Mouse (Mus musculus) limb, embryonic 11.5 days (tissue): ENCODE measurements at regions not wholly inside any gene's neighbourhood (a gene's known extent, or its start where the extent isn't known, plus 50 kb on each side); places are given as distances from the start of the nearest gene placed in this dataset.

Source experiments
- ATAC-seq: fragments of 200-750 bp; cut with Nextera tagmentation; 2 replicates; pipeline ENCODE4 v1.8.0; 2017; ENCODE audit warnings: low read depth; ENCODE audit not compliant: insufficient number of reproducible peaks, low FRiP score, low TSS enrichment
- DNase-seq: peaks from one replicate; pipeline ENCODE4 v3.0.0-alpha.2; 2015; ENCODE audit warnings: low spot score
- H3K27ac ChIP-seq: fragments of 300-500 bp; sonication (generic); replicated peaks from 2 replicates; pipeline ENCODE4 v1.5.1; 2014; ENCODE audit warnings: low read depth, mild to moderate bottlenecking, low read length
- H3K27me3 ChIP-seq: fragments of 300-500 bp; sonication (generic); 2 replicates; pipeline ENCODE4 v1.6.1; 2014; ENCODE audit warnings: mild to moderate bottlenecking, low read length, mixed read lengths; ENCODE audit not compliant: control insufficient read depth, insufficient read depth
- H3K36me3 ChIP-seq: fragments of 300-500 bp; sonication (generic); 2 replicates; pipeline ENCODE4 v1.6.1; 2014; ENCODE audit warnings: mild to moderate bottlenecking, low read length, moderate library complexity, mixed read lengths; ENCODE audit not compliant: control insufficient read depth, insufficient read depth
- H3K4me1 ChIP-seq: fragments of 300-500 bp; sonication (generic); 2 replicates; pipeline ENCODE4 v1.6.1; 2014; ENCODE audit warnings: low read length, mixed read lengths; ENCODE audit not compliant: control insufficient read depth, insufficient read depth
- H3K4me2 ChIP-seq: fragments of 300-500 bp; sonication (generic); 2 replicates; pipeline ENCODE4 v1.6.1; 2014; ENCODE audit warnings: low read depth, mild to moderate bottlenecking, moderate library complexity; ENCODE audit not compliant: severe bottlenecking
- H3K4me3 ChIP-seq: fragments of 300-500 bp; sonication (generic); 2 replicates; pipeline ENCODE4 v1.5.1; 2014; ENCODE audit warnings: low read depth, low read length
- H3K9ac ChIP-seq: fragments of 300-500 bp; sonication (generic); 2 replicates; pipeline ENCODE4 v1.6.1; 2014; ENCODE audit warnings: mild to moderate bottlenecking, low read length
- H3K9me3 ChIP-seq: fragments of 300-500 bp; sonication (generic); 2 replicates; pipeline ENCODE4 v1.6.1; 2016; ENCODE audit warnings: low read length; ENCODE audit not compliant: control insufficient read depth
- WGBS: fragments of 180-500 bp; shearing (Covaris S2); extraction: QIAGEN DNeasy Blood & Tissue Kit; methylation state at CpG from one replicate; pipeline ENCODE4 v1.1.7; 2014; 5-methylcytosine and 5-hydroxymethylcytosine counted together

DNA sequence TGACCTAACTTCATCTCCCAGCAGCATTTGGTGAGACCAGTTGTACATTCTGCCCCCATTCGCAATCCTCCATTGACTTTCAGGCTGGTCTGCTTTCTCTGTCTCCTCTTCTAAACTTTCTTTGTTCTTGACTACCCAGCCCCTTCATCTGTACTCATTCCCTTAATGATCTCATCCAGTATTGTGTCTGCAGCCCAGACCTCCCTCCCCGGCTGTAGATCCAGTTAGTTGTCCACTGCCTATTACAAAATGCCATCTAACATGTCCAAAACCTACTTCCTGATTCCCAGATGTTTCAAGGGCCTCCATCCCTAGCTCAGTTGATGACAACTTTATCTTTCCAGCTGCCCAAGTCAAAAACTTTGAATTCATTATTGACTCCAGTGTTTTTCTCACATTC lies 357.8 kb upstream of the Gm6657 start:
- Histone ChIP-seq H3K9me3 (no peaks in the 10 kb centered on the region), H3K27me3 (no peaks in the 10 kb centered on the region), H3K4me3 (no peak overlapping the region), H3K4me1 (no peaks in the 10 kb centered on the region), H3K36me3 (no peaks in the 10 kb centered on the region), H3K4me2 (no peak overlapping the region), H3K9ac (no peak overlapping the region), H3K27ac (no peak overlapping the region)
- DNase-seq (no peak), ATAC-seq (no peak)
- 85% methylated on average over 2 of the region's 2 CpGs for WGBS

DNA sequence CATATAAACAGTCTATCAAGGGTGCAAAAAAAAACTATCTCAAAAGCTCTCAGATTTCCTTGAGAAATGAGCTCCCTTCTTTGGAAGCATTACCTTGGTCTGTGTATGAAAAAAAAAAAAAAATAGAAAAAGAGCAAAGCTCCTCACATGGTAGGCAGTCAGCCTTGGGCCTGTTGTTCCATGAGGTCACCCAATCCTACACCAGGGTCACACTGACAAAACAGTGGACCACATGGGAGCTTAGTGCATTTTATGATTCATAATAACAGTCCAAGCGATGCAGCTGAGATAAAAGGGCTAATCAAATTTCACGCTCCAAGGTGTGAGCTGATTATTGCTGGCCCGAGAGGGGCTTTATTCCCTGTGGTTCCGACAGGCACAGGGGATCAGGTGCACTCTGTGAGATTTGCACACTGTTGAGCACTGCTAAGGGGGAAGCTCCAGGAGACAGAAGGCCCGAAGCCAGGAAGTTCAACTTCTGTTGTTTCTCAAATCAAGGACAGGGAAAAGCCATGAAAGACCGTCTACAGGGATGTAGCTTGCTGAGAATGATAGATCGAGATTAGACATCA lies 352.1 kb upstream of the Gm6657 start:
- no peaks in the 10 kb centered on the region for H3K36me3 ChIP-seq
- H3K4me1 ChIP-seq: no peaks in the 10 kb centered on the region
- no peaks in the 10 kb centered on the region for H3K9me3 ChIP-seq
- no peak overlapping the region for H3K9ac ChIP-seq
- 68% methylated on average over 7 of the region's 7 CpGs for WGBS
- DNase-seq: no peak
- no peak overlapping the region for H3K27ac ChIP-seq
- no peak overlapping the region for H3K4me3 ChIP-seq
- H3K27me3 ChIP-seq: no peaks in the 10 kb centered on the region
- ATAC-seq: no peak
- H3K4me2 ChIP-seq: no peak overlapping the region

DNA sequence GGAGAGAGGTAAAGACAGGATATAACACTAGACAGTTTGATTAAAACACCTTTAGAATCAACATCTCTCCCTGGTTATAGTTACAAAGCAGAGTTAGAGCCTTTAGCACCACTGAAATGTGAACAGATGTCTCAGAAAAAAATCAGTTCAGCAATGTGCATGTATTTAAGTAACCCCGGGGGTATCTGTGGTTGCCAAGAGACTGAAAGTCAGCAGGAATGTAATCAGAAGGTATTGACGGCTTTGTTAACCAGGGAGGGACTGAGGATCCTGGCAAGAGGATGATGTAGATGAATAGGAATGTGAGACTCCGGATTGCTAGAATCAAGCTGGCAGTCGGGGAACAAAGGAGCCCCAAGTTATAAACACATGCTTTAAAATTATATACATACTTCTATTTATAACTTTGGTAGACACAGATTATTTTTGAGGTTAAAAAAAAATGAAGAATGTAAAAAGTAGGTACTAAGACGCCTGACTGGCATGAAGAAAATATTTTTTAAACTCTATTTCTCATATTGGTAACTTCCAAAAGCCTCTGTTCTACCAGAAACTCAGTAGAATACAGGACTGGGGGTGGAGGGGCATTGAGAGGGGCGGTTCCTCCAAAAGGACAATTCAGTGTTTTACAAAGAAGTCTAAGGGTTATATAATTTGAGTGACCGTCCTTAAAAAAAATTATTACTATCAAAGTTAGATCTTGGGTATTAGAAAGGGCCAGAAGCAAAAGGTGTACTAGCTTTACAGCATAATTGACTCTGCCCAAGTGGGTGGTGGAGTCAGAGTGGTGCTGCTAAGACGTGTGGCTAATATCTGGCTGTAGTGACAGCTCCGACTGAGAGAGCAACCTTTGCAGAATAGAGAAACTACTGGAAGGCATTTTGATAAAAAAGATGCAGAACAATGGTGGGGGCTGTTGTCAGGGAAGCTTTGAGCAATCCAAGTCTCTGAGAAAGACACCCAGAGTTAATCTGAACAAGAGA lies 341.2 kb upstream of the Gm6657 start:
- H3K27me3 ChIP-seq: no peaks in the 10 kb centered on the region
- ATAC-seq: no peak
- H3K27ac ChIP-seq: no peak overlapping the region

DNA sequence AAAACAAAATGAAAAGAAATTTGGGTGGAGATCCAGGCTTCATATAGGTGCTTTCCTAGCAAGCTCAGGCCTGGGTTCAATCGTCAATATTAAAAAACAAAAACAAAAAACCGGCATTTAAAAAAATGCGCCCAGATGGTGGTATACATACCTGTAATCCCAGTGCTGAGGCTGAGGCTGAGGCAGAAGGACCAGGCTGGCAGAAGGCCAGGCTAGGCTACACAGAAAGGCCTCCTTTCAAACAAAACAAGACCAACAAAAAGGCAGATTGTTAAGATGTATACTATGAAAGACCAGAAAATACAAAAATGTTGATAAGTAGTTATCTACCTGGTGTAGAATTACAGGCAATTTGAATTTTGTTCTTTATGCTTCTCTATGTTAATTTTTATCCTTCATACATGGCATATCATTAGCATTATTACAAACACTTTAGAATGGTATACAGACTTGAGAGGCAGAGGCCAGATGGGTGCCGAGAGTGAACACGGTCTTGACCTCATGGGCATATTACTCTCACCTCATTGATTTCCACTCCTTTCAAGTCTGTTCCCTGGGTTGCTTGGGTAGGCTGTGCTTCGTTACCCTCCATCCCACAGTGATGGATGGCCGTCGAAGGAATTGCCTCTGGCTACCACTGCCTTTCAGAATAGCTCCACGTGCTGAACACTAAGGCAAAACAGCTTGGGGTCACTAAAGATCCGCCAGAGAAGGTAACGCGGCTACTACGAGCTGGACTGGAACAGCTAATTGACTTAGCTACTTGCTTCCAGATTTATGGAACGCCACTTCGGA lies 339.6 kb upstream of the Gm6657 start:
- H3K27me3 ChIP-seq: no peaks in the 10 kb centered on the region
- WGBS: 20% methylated on average over 15 of the region's 15 CpGs
- H3K4me1 ChIP-seq: no peaks in the 10 kb centered on the region
- no peaks in the 10 kb centered on the region for H3K36me3 ChIP-seq
- no peaks in the 10 kb centered on the region for H3K9me3 ChIP-seq
- H3K27ac ChIP-seq: no peak overlapping the region
- no peak overlapping the region for H3K4me2 ChIP-seq
- ATAC-seq (peak; percentile 34; the same call in 1 of the 2 replicates), DNase-seq (peak; percentile 71)
- H3K4me3 ChIP-seq: no peak overlapping the region
- H3K9ac ChIP-seq: no peak overlapping the region

More for the DNA sequence above, 341.2 kb upstream of the Gm6657 start:
- Histone ChIP-seq H3K4me1 (no peaks in the 10 kb centered on the region), H3K4me3 (no peak overlapping the region), H3K4me2 (no peak overlapping the region), H3K9me3 (no peaks in the 10 kb centered on the region), H3K9ac (no peak overlapping the region), H3K36me3 (no peaks in the 10 kb centered on the region)
- DNase-seq: no peak
- 42% methylated on average over 9 of the region's 9 CpGs for WGBS

DNA sequence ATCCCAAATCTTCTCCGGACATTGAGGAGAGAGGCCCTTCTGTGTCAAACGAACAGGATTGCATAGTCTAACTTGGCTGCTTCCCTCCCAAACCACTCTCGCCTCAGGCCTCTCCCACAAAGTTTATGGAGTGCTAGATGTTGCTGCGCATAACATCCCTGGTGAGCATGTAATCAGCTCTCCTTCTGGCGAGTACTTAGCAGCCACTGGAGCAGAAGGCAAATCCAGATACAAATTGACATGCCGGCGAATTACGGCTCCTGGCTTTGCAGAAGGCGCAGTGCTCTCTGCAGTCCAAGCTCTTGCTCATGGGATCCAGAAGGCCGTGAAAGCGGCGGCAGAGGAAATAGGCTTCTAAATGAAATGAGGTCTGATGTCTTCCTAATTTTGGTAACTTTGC lies 338.2 kb upstream of the Gm6657 start:
- WGBS: 28% methylated on average over 12 of the region's 12 CpGs
- DNase-seq (peak; percentile 63), ATAC-seq (no peak)
- no peak overlapping the region for H3K9ac ChIP-seq
- H3K27ac ChIP-seq: no peak overlapping the region
- no peak overlapping the region for H3K4me3 ChIP-seq
- no peak overlapping the region for H3K4me2 ChIP-seq
- no peaks in the 10 kb centered on the region for H3K36me3 ChIP-seq
- H3K27me3 ChIP-seq: no peaks in the 10 kb centered on the region
- H3K9me3 ChIP-seq: no peaks in the 10 kb centered on the region
- no peaks in the 10 kb centered on the region for H3K4me1 ChIP-seq

DNA sequence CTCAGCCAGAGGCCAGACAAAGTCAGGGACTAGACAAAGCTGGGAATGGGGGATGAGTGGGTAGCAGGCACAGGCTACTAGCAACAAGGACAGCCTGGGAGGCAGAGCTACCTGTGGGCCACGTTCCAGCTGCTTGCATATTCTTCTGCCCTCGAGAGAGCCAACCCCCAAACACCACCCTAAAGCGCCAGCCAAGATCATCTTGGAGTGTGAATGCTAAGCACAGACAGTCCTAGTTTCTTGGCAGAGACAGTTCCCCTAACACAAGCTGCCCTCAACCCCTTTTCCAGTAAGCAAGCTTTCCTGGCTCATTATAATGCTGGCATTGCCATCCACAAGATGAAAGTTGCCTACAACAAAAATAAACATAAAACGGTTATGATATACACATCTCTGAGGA lies 336.8 kb upstream of the Gm6657 start:
- WGBS: 73% methylated on average over 4 of the region's 4 CpGs
- no peak overlapping the region for H3K4me3 ChIP-seq
- H3K4me2 ChIP-seq: no peak overlapping the region
- H3K4me1 ChIP-seq: no peaks in the 10 kb centered on the region
- no peak overlapping the region for H3K27ac ChIP-seq
- H3K27me3 ChIP-seq: no peaks in the 10 kb centered on the region
- no peak for DNase-seq
- no peak for ATAC-seq
- H3K9me3 ChIP-seq: no peaks in the 10 kb centered on the region
- H3K36me3 ChIP-seq: no peaks in the 10 kb centered on the region
- H3K9ac ChIP-seq: no peak overlapping the region

DNA sequence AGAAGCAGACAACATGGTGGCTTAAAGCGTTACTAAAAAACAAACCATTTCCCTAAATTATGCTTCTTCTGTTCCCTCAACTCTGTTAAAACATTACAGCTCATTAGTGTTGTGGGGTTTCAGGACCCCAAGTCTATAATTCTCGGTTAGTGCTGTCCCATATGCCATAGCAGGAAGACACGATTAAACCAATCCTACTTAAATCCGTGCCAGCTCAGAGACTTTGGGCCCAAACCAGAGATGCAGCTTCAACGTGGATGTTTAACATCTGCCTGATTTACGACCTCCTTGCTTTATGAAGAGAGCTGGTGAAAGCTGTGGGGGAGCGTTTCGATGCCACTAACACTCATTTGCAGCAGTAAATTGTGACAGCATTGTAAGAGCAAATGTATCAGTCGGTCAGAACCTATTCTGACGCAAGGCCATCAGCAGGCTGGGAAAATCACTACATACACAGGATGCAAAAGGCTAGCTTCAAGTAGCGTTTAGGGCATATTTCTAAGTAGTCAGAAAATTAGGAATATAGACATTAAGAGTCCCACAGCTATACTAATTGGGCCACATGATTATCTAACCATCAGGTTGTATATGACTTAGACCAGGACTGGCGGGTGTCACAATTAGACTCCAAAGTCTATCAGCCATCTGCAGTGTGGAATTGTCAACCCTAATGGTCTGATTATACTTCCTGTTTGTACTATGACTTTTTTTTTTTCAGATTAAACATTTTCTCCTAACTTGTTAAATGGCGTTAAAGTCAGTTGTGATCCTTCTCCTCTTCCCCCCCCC lies 333.1 kb upstream of the Gm6657 start:
- no peaks in the 10 kb centered on the region for H3K4me1 ChIP-seq
- no peaks in the 10 kb centered on the region for H3K9me3 ChIP-seq
- ATAC-seq: no peak
- no peaks in the 10 kb centered on the region for H3K36me3 ChIP-seq
- H3K27me3 ChIP-seq: no peaks in the 10 kb centered on the region
- H3K4me3 ChIP-seq: no peak overlapping the region
- no peak overlapping the region for H3K9ac ChIP-seq
- no peak overlapping the region for H3K4me2 ChIP-seq
- H3K27ac ChIP-seq: no peak overlapping the region
- 32% methylated on average over 13 of the region's 13 CpGs for WGBS
- DNase-seq: no peak
